Mouse (Mus musculus) brain, adult 2 months (tissue): Measurements from ENCODE around the gene Vmn1r128.
"Not testable (repeated sequence)": the region's sequence is repeated elsewhere in the genome, so short reads cannot be mapped to it uniquely, and the experiment has no call there.

Experiments used
- DNase-seq: peaks from one replicate; pipeline ENCODE4 v3.0.0; 2011; ENCODE audit warnings: low read depth, low spot score

The Vmn1r128 gene

DNA sequence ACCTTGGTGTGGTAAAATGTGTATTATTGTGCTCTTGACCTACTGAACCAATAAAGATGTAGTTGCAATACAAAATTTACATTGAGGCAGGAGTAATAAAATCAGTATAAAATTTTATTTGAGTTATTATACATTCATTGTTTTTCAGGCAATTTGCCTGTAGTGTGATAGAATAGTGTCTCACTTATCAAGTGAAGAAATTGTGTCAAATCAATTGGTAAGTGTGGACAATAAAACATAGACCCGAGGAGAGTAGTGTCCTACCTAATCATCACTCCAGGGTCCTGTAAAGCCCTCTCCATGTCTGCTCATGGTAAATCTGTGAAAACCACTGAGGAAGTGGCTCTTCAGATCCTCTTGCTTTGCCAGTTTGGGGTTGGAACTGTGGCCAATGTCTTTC is at the start of gene Vmn1r128:
Vmn1r128 (plus strand) TSS at position 301 of the 400 bp plus-strand sequence.
- DNase-seq, result not testable (repeated sequence)

- not testable (repeated sequence) for DNase-seq
Measured at GRCm38 (mm10) chr7:21301367-21301766, 47.8 kb upstream of the Vmn1r128 start, which contains the start of gene Vmn1r126. TSS of gene Vmn1r126 (minus strand) at chr7:21301467.

DNA sequence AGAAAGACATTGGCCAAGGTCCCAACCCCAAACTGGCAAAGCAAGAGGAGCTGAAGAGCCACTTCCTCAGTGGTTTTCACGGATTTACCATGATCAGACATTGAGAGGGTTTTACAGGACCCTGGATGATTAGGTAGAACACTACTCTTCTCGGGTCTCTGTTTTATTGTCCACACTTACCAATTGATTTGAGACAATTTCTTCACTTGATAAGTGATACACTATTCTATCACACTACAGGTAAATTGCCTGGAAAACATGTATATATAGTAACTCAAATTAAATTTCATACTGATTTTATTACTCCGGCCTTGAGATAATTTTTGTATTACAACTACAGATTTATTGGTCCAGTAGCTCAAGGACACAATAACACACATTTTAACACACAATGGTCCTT is 29.4 kb upstream of the Vmn1r128 start, which contains the start of gene Vmn1r127:
Vmn1r127 (minus strand) TSS at position 101 of the 400 bp plus-strand sequence.
- DNase-seq, result not testable (repeated sequence)

GRCm38 (mm10) chr7:21361191-21361590 is 12.0 kb downstream of the Vmn1r128 start, which contains the start of gene Vmn1r129:
TSS of gene Vmn1r129 (minus strand) at chr7:21361291.
- not testable (repeated sequence) for DNase-seq
